ENCODE assay signal across 14 mouse cellular contexts in genomic region chr4:128918187-128918586, GRCm38 (mm10). TPM values are rescaled to one million over a fixed set of nuclear protein-coding genes. Genes with fewer than 3 reads are reported as not detected.
DNase-seq lines count a peak whose midpoint lies in the region; ATAC-seq and TF ChIP-seq lines count a peak whose summit lies in the region.
"Had no signal": no experiment of that assay in that cellular context is flagged by ENCODE, and none has a peak within 500 bp of the region (broad histone marks: within the 10 kb centered on the region; RNA-seq: fewer than 3 reads in every experiment).

No protein-coding gene starts in this region.

- H3K27me3 ChIP-seq in limb, embryonic 14.5 days (ENCODE audit: control insufficient read depth, insufficient read depth, low read length): no peaks in the 10 kb centered on the region
- peaks cover 3% of the 10 kb centered on the region; the same call in 1 of the 2 replicates for H3K27me3 ChIP-seq in limb, embryonic 10.5 days (ENCODE audit: low read depth, poor library complexity, severe bottlenecking)
- no peaks in the 10 kb centered on the region for H3K27me3 ChIP-seq in stomach, embryonic 15.5 days (replicated peaks)
- no peaks in the 10 kb centered on the region for H3K27me3 ChIP-seq in hindbrain, embryonic 11.5 days (ENCODE audit: control insufficient read depth, insufficient read depth, low read length)
- H3K27me3 ChIP-seq: Patski had no signal

- no peaks in the 10 kb centered on the region for H3K36me3 ChIP-seq in limb, embryonic 14.5 days (ENCODE audit: control insufficient read depth, insufficient read depth, low read length)
- H3K36me3 ChIP-seq in limb, embryonic 10.5 days: no peaks in the 10 kb centered on the region
- H3K36me3 ChIP-seq in stomach, embryonic 15.5 days: no peaks in the 10 kb centered on the region
- H3K36me3 ChIP-seq in hindbrain, embryonic 11.5 days (ENCODE audit: control insufficient read depth, insufficient read depth, low read length): no peaks in the 10 kb centered on the region
- H3K36me3 ChIP-seq: hindbrain, embryonic 12.5 days had no signal

- peaks cover 7% of the 10 kb centered on the region; the same call in 1 of the 2 replicates for H3K4me1 ChIP-seq in limb, embryonic 14.5 days (ENCODE audit: control insufficient read depth, insufficient read depth, low read length)
- peaks cover 3% of the 10 kb centered on the region; the same call in 1 of the 2 replicates for H3K4me1 ChIP-seq in limb, embryonic 10.5 days
- peaks cover 4% of the 10 kb centered on the region; the same call in 1 of the 2 replicates for H3K4me1 ChIP-seq in stomach, embryonic 15.5 days
- H3K4me1 ChIP-seq in hindbrain, embryonic 11.5 days (replicated peaks; ENCODE audit: control insufficient read depth, insufficient read depth, low read length): no peaks in the 10 kb centered on the region

- no peak overlapping the region for H3K4me3 ChIP-seq in limb, embryonic 14.5 days (replicated peaks; ENCODE audit: low read length)
- H3K4me3 ChIP-seq in limb, embryonic 10.5 days: no peak overlapping the region
- H3K4me3 ChIP-seq in stomach, embryonic 15.5 days (replicated peaks): no peak overlapping the region
- no peak overlapping the region for H3K4me3 ChIP-seq in hindbrain, embryonic 11.5 days (ENCODE audit: low read depth, low read length)
- H3K4me3 ChIP-seq: hindbrain, embryonic 12.5 days had no signal

- ATAC-seq in limb, embryonic 14.5 days (ENCODE audit: low FRiP score, low read depth): no peak
- ATAC-seq in stomach, embryonic 15.5 days (ENCODE audit: insufficient read depth, low FRiP score, low read depth): peak; percentile 53; the same call in 1 of the 2 replicates
- ATAC-seq in hindbrain, embryonic 11.5 days (ENCODE audit: low FRiP score): no peak
- ATAC-seq: liver, postnatal 0 days; Patski had no signal

- H3K27ac ChIP-seq in limb, embryonic 14.5 days (replicated peaks; ENCODE audit: low read depth, low read length): no peak overlapping the region
- no peak overlapping the region for H3K27ac ChIP-seq in limb, embryonic 10.5 days
- no peak overlapping the region for H3K27ac ChIP-seq in stomach, embryonic 15.5 days
- H3K27ac ChIP-seq in hindbrain, embryonic 11.5 days (ENCODE audit: low read depth, low read length): no peak overlapping the region
- H3K27ac ChIP-seq: hindbrain, embryonic 12.5 days had no signal

- peak; percentile 29 to 52 for DNase-seq in heart, adult 18-20 months
- DNase-seq in heart, adult 8-10 months (ENCODE audit: low spot score): no peak
- peak; percentile 42 for DNase-seq in limb, embryonic 14.5 days (ENCODE audit: low spot score)
- no peak for DNase-seq in limb, embryonic 10.5 days (ENCODE audit: low spot score)
- peak; percentile 31 for DNase-seq in heart, postnatal 4 days
- no peak for DNase-seq in layer of hippocampus, postnatal 36 days
- DNase-seq in hindbrain, embryonic 11.5 days (ENCODE audit: low spot score): no peak
- DNase-seq: adrenal gland, postnatal 10 days; cerebellum, adult 11 months; embryo, embryonic 11 days; liver, postnatal 0 days had no signal

- H3K9me3 ChIP-seq in limb, embryonic 14.5 days (ENCODE audit: control insufficient read depth, low read length): no peaks in the 10 kb centered on the region
- H3K9me3 ChIP-seq in limb, embryonic 10.5 days (replicated peaks): no peaks in the 10 kb centered on the region
- no peaks in the 10 kb centered on the region for H3K9me3 ChIP-seq in stomach, embryonic 15.5 days
- no peaks in the 10 kb centered on the region for H3K9me3 ChIP-seq in hindbrain, embryonic 11.5 days (ENCODE audit: control insufficient read depth, low read length)
- H3K9me3 ChIP-seq: hindbrain, embryonic 12.5 days had no signal

- no peak for TF ChIP-seq POLR2A in limb, embryonic 14.5 days (IDR thresholded peaks at IDR 0.05; ENCODE audit: borderline replicate concordance, extremely low read depth, insufficient read depth, insufficient read length)

- H3K4me2 ChIP-seq in limb, embryonic 14.5 days (replicated peaks; ENCODE audit: low read depth, low read length, severe bottlenecking): no peak overlapping the region
- no peak overlapping the region for H3K4me2 ChIP-seq in stomach, embryonic 15.5 days
- H3K4me2 ChIP-seq in hindbrain, embryonic 11.5 days (replicated peaks; ENCODE audit: low read depth, low read length): no peak overlapping the region
- H3K4me2 ChIP-seq: hindbrain, embryonic 12.5 days had no signal

- H3K9ac ChIP-seq in limb, embryonic 14.5 days (ENCODE audit: low read depth, low read length, severe bottlenecking): no peak overlapping the region
- no peak overlapping the region for H3K9ac ChIP-seq in stomach, embryonic 15.5 days
- no peak overlapping the region for H3K9ac ChIP-seq in hindbrain, embryonic 11.5 days (ENCODE audit: low read depth, low read length)
- H3K9ac ChIP-seq: hindbrain, embryonic 12.5 days; liver, postnatal 0 days had no signal

- 45% methylated on average over 3 of the region's 3 CpGs for WGBS in limb, embryonic 14.5 days
- 37% methylated on average over 3 of the region's 3 CpGs for WGBS in limb, embryonic 10.5 days
- WGBS in stomach, embryonic 15.5 days: 35% methylated on average over 3 of the region's 3 CpGs
- WGBS in hindbrain, embryonic 11.5 days: 73% methylated on average over 3 of the region's 3 CpGs

RNA-seq across cellular contexts. Expression of gene Trim62, which starts 34.8 kb away (rescaled TPM):
- 1 to 10 TPM; 1.1 to 1.3 TPM for total RNA-seq in heart, adult 18-20 months (2021)
- total RNA-seq in heart, adult 8-10 months (2022): 1 to 10 TPM in 3 of 4 experiments, under 1 TPM in 1; 0.97 to 1.1 (median 1.0) TPM
- 9.2 and 12.3 TPM in 2 replicates for polyA plus RNA-seq in limb, embryonic 14.5 days (2012; rRNA removed)
- 9.2 and 10.0 TPM in 2 replicates for polyA plus RNA-seq in limb, embryonic 14.5 days (2014; fragmentation: Nextera tagmentation; extraction: Ambion mirVana)
- polyA plus RNA-seq in limb, embryonic 10.5 days (2016; fragmentation: Nextera tagmentation; extraction: Ambion mirVana): 6.4 and 8.2 TPM in 2 replicates
- 1 to 10 TPM; 3.2 to 3.7 TPM for total RNA-seq in heart, postnatal 4 days (2021)
- polyA plus RNA-seq in stomach, embryonic 15.5 days (2015; fragmentation: Nextera tagmentation; extraction: Ambion mirVana): 3.3 and 3.6 TPM in 2 replicates
- total RNA-seq in layer of hippocampus, postnatal 36 days (2021): 10 to 100 TPM; 13.9 to 14.2 TPM
- 13.0 and 13.1 TPM in 2 replicates for polyA plus RNA-seq in hindbrain, embryonic 11.5 days (2014; fragmentation: Nextera tagmentation; extraction: Ambion mirVana)

RNA-seq across cellular contexts. Expression of gene Azin2, which starts 44.1 kb away (rescaled TPM):
- total RNA-seq in heart, adult 18-20 months (2021): 1 to 10 TPM; 2.3 to 3.5 TPM
- 1 to 10 TPM; 2.5 to 5.5 (median 3.2) TPM for total RNA-seq in heart, adult 8-10 months (2022)
- 30.7 and 32.8 TPM in 2 replicates for polyA plus RNA-seq in limb, embryonic 14.5 days (2012; rRNA removed)
- polyA plus RNA-seq in limb, embryonic 14.5 days (2014; fragmentation: Nextera tagmentation; extraction: Ambion mirVana): 26.5 and 34.3 TPM in 2 replicates
- polyA plus RNA-seq in limb, embryonic 10.5 days (2016; fragmentation: Nextera tagmentation; extraction: Ambion mirVana): 9.8 and 15.4 TPM in 2 replicates
- total RNA-seq in heart, postnatal 4 days (2021): 1 to 10 TPM; 7.7 to 8.7 TPM
- 16.7 and 18.4 TPM in 2 replicates for polyA plus RNA-seq in stomach, embryonic 15.5 days (2015; fragmentation: Nextera tagmentation; extraction: Ambion mirVana)
- total RNA-seq in layer of hippocampus, postnatal 36 days (2021): 10 to 100 TPM; 38.7 to 39.5 TPM
- 10.8 and 12.5 TPM in 2 replicates for polyA plus RNA-seq in hindbrain, embryonic 11.5 days (2014; fragmentation: Nextera tagmentation; extraction: Ambion mirVana)

Comparison
In these comparisons a context has a peak if more than half of its experiments do, and no peak if none do; other contexts are left out.
1. DNase-seq: peak in heart, adult 18-20 months (2 of 2), limb, embryonic 14.5 days (single experiment) and heart, postnatal 4 days (single experiment); none in heart, adult 8-10 months (single experiment), limb, embryonic 10.5 days (single experiment), layer of hippocampus, postnatal 36 days (0 of 2) and hindbrain, embryonic 11.5 days (single experiment).
2. RNA of gene Azin2, which starts 44.1 kb away (total RNA-seq): 38.7 to 39.5 TPM in layer of hippocampus, postnatal 36 days; 7.7 to 8.7 TPM in heart, postnatal 4 days, 2.3 to 3.5 TPM in heart, adult 18-20 months and 2.5 to 5.5 TPM in heart, adult 8-10 months; every median in the first group is over 4 times any median in the second.